Mouse (Mus musculus) liver, postnatal 0 days (tissue): ENCODE measurements around the gene Cd59a. TPM values are rescaled to one million over a fixed set of nuclear protein-coding genes. Genes with fewer than 3 reads are reported as not detected.
"Not testable (repeated sequence)": the region's sequence is repeated elsewhere in the genome, so short reads cannot be mapped to it uniquely, and the experiment has no call there.

Experiments
- ATAC-seq: fragments of 200-750 bp; cut with Nextera tagmentation; 2 replicates; pipeline ENCODE4 v1.8.0; 2017; ENCODE audit warnings: mild to moderate bottlenecking, moderate library complexity
- DNase-seq: peaks from one replicate; pipeline ENCODE4 v3.0.0-alpha.2; 2016
- H3K27ac ChIP-seq: fragments of 300-500 bp; sonication (generic); 2 replicates; pipeline ENCODE4 v1.5.1; 2014; ENCODE audit warnings: antibody characterized with exemption, moderate library complexity, mild to moderate bottlenecking, low read depth
- H3K27me3 ChIP-seq: fragments of 300-500 bp; sonication (generic); 2 replicates; pipeline ENCODE4 v1.6.1; 2014; ENCODE audit warnings: low read length, control low read depth, mixed read lengths; ENCODE audit not compliant: insufficient read depth
- H3K36me3 ChIP-seq: fragments of 300-500 bp; sonication (generic); replicated peaks from 2 replicates; pipeline ENCODE4 v1.6.1; 2014; ENCODE audit warnings: mild to moderate bottlenecking, control low read depth, low read length, moderate library complexity, mixed read lengths; ENCODE audit not compliant: insufficient read depth
- H3K4me1 ChIP-seq: fragments of 300-500 bp; sonication (generic); 2 replicates; pipeline ENCODE4 v1.6.1; 2014; ENCODE audit warnings: antibody characterized with exemption, mild to moderate bottlenecking, control low read depth; ENCODE audit not compliant: insufficient read depth
- H3K4me2 ChIP-seq: fragments of 300-500 bp; sonication (generic); 2 replicates; pipeline ENCODE4 v1.6.1; 2014; ENCODE audit warnings: low read depth, mild to moderate bottlenecking, low read length, moderate library complexity, mixed read lengths
- H3K4me3 ChIP-seq: fragments of 300-500 bp; sonication (generic); 2 replicates; pipeline ENCODE4 v1.5.1; 2014; ENCODE audit warnings: low read depth, low read length
- H3K9ac ChIP-seq: fragments of 300-500 bp; sonication (generic); replicated peaks from 2 replicates; pipeline ENCODE4 v1.6.1; 2014; ENCODE audit warnings: mild to moderate bottlenecking, moderate library complexity
- H3K9me3 ChIP-seq: fragments of 300-500 bp; sonication (generic); 2 replicates; pipeline ENCODE4 v1.6.1; 2016; ENCODE audit warnings: mild to moderate bottlenecking, control low read depth, low read length, mixed read lengths
- CTCF ChIP-seq: sonication (generic); IDR thresholded peaks from 2 replicates; pipeline ENCODE4 v1.5.1; 2016; ENCODE audit warnings: antibody characterized with exemption, low read depth
- EP300 ChIP-seq: IDR thresholded peaks from 2 replicates; pipeline ENCODE4 v1.6.1; 2016; ENCODE audit warnings: antibody characterized with exemption, low read depth, mild to moderate bottlenecking
- WGBS: fragments of 180-500 bp; shearing (Covaris S2); extraction: QIAGEN DNeasy Blood & Tissue Kit; methylation state at CpG from one replicate; pipeline ENCODE4 v1.1.7; 2014; ENCODE audit not compliant: insufficient replicate concordance; 5-methylcytosine and 5-hydroxymethylcytosine counted together
- polyA plus RNA-seq: library from polyadenylated mRNA; unstranded; fragments of >200 nt; fragmentation: Nextera tagmentation; extraction: Ambion mirVana; gene quantifications from 2 replicates; pipeline ENCODE4 v1.2.1, GENCODE M21; 2015

Gene Cd59a
- polyA plus RNA-seq: 73.8 and 76.9 TPM in 2 replicates

DNA sequence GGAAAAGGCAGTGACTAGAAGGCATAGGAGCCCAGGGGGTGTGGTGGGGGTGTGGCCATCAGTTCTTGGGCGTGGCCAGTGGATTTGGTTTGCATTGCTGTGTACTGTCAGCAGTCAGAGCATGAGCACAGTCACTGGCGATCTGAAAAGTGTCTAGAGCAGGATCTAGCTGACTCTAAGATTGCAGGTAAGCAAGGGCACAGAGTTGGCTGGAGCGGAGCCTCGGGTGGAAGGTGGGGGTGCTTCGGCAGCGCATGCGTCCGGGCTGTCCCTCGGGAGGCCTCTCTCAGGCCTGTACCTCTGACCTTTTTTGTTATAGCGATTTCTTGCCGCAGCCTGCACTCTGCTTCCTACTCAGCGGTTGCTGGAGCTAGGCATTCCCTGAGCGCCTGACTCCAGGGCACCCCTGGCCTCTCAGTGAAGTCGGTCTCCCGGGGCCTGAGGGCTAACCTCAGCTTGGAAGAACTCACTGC is at the start of gene Cd59a:
Gene Cd59a (plus strand): TSS at position 61 of the 473 bp plus-strand sequence.
- peak within 1 kb of the TSS; percentile 92 for H3K27ac ChIP-seq
- TF ChIP-seq CTCF (no peak), EP300 (no peak)
- peaks cover 29% of the 10 kb centered on the region for H3K4me1 ChIP-seq
- peak within 1 kb of the TSS; percentile 70 for H3K4me2 ChIP-seq
- DNase-seq: peak; percentile 95
- no peaks in the 10 kb centered on the region for H3K36me3 ChIP-seq
- WGBS: 8% methylated on average over 15 of the region's 15 CpGs
- H3K27me3 ChIP-seq: no peaks in the 10 kb centered on the region
- H3K4me3 ChIP-seq: peak within 1 kb of the TSS; percentile 60
- H3K9ac ChIP-seq: peak within 1 kb of the TSS; percentile 80
- ATAC-seq: peak; percentile 89
- H3K9me3 ChIP-seq: no peaks in the 10 kb centered on the region

DNA sequence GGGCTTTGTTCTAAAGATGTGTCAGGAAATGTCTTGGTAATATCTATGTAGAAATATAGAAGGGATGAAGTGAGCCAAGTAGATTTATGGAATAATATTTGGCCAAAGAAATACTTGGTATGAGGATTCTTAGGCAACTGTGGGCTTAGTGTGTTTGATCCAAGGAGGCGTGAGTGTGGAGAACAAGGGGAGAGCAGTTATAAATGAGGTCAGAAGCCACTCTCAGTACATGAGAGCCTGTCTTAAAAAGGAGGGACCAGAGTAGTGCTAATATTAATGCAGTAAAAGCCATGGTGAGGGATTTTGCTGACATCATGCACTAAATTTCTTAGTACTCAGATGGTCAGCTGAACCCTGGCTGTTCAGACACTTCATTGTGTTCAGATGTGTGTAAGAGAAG is 37.2 kb upstream of the Cd59a start:
- no peaks in the 10 kb centered on the region for H3K27me3 ChIP-seq
- TF ChIP-seq EP300: no peak
- TF ChIP-seq CTCF: no peak
- ATAC-seq (no peak), DNase-seq (no peak)
- H3K27ac ChIP-seq: no peak overlapping the region
- H3K9me3 ChIP-seq: no peaks in the 10 kb centered on the region
- H3K4me1 ChIP-seq: no peaks in the 10 kb centered on the region
- H3K9ac ChIP-seq: no peak overlapping the region
- H3K36me3 ChIP-seq: peaks cover 61% of the 10 kb centered on the region
- H3K4me2 ChIP-seq: no peak overlapping the region
- no peak overlapping the region for H3K4me3 ChIP-seq
- 81% methylated on average over 1 of the region's 1 CpGs for WGBS

DNA sequence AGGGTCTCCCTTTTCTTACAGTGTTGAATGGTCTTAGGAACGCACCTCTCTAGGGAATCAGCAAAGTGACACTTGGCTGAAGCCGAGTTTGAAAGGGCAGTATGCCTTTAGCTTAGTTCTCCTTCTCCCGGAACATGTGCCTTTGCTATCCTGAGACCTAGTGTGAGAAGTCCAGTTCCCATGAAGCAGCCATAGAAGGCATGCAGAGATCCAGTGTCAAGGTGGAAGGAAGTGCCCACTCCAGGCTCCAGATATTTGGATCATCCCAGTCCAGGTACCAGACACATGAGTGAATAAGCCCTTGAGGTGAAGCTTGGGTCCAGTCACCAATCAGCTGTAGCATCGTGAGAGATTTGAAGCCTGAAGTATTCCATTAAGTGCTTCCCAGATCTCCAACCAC is 36.6 kb upstream of the Cd59a start:
- WGBS: 91% methylated on average over 4 of the region's 4 CpGs
- no peak overlapping the region for H3K4me3 ChIP-seq
- ATAC-seq (no peak), DNase-seq (no peak)
- no peak overlapping the region for H3K9ac ChIP-seq
- H3K9me3 ChIP-seq: no peaks in the 10 kb centered on the region
- H3K4me2 ChIP-seq: no peak overlapping the region
- H3K36me3 ChIP-seq: peaks cover 55% of the 10 kb centered on the region
- no peak for TF ChIP-seq CTCF
- TF ChIP-seq EP300: no peak
- no peaks in the 10 kb centered on the region for H3K27me3 ChIP-seq
- peaks cover 2% of the 10 kb centered on the region; the same call in 1 of the 2 replicates for H3K4me1 ChIP-seq
- H3K27ac ChIP-seq: no peak overlapping the region

DNA sequence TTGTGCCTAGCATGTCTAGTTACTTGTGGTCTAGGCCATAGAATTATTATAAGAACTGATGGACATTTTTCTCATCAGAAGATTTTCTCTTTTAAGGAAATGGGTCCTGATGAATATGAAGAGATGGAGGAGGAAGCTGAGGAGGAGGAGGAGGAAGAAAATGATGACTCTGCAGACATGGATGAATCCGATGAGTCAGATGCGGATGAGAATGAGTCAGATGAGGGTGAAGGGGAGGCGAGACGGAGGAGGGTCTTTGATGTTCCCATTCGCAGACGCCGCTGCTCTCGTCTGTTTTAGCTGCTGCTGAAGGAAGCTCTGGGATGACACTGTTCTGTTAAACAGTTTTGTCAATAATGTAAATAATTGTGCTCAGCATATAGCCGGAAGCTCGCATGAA is 35.8 kb upstream of the Cd59a start:
- no peak for ATAC-seq
- H3K4me3 ChIP-seq: no peak overlapping the region
- no peak for DNase-seq
- peaks cover 47% of the 10 kb centered on the region for H3K36me3 ChIP-seq
- peaks cover 5% of the 10 kb centered on the region; the same call in 1 of the 2 replicates for H3K4me1 ChIP-seq
- no peak overlapping the region for H3K9ac ChIP-seq
- no peak overlapping the region for H3K27ac ChIP-seq
- WGBS: 84% methylated on average over 10 of the region's 10 CpGs
- no peak overlapping the region for H3K4me2 ChIP-seq
- no peaks in the 10 kb centered on the region for H3K27me3 ChIP-seq
- TF ChIP-seq EP300 (no peak), CTCF (no peak)
- H3K9me3 ChIP-seq: no peaks in the 10 kb centered on the region

DNA sequence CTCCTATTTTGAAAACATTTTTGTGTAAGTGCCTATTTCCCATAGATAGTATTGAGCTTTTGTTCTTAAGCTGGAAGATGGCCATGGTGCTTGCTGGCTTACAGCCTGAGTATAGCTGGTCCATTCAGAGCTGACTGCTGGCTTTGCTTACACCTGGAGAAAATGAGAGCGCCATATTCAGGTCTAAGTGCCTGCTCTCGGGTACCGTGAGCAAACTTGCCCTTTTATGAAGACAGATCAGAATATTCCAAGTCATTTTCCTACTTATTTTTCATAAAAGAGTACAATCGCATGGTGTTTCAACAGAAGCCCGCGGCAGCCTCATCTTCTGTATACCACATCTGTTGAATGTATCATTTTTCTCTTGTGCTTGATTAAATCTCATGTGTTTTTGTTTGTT is 34.6 kb upstream of the Cd59a start:
- no peak for DNase-seq
- Histone ChIP-seq H3K4me3 (no peak overlapping the region), H3K4me1 (peaks cover 5% of the 10 kb centered on the region; the same call in 1 of the 2 replicates), H3K4me2 (no peak overlapping the region), H3K27me3 (no peaks in the 10 kb centered on the region), H3K36me3 (peaks cover 39% of the 10 kb centered on the region), H3K9me3 (no peaks in the 10 kb centered on the region), H3K27ac (no peak overlapping the region), H3K9ac (no peak overlapping the region)
- WGBS: 95% methylated on average over 6 of the region's 6 CpGs
- no peak for ATAC-seq
- TF ChIP-seq CTCF (no peak), EP300 (no peak)

DNA sequence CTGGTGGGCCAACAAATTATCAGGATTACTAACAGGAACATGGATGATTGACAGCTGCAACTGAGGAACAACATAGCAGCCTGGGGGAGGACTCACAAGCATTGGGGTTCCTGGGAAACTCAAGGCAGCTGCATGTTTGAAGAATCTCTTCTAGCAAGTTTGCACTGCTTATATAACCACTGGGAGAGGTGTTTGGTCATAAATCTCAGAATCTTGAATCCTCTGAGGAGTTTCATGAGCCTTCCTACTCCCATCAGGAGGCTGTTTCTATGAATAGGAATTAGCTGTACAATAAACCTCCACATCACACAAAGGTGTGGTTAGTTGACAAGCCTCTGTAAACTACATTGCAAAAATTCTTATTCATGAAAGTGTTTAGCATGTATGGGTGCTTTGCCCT is 32.9 kb upstream of the Cd59a start:
- DNase-seq (no peak), ATAC-seq (no peak)
- no peak for TF ChIP-seq CTCF
- no peak for TF ChIP-seq EP300
- Histone ChIP-seq H3K9ac (no peak overlapping the region), H3K36me3 (peaks cover 36% of the 10 kb centered on the region), H3K4me2 (no peak overlapping the region), H3K27me3 (no peaks in the 10 kb centered on the region), H3K27ac (no peak overlapping the region), H3K4me1 (peaks cover 8% of the 10 kb centered on the region; the same call in 1 of the 2 replicates), H3K4me3 (no peak overlapping the region), H3K9me3 (no peaks in the 10 kb centered on the region)

DNA sequence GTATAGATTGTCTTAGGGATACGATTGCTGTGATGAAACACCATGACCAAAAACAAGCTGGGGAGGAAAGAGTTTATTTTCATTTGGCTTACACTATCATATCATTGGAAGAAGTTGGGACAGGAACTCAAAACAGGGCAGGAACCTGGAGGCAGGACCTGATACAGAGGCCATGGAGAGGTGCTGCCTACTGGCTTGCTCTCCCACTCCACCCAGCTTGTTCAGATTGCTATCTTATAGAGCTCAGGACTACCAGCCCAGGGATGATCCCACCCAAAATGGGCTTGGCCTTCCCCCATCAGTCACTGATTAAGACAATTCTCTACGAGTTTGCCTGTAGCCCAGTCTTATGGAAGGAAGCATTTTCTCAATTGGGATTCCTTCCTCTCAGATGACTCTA is 31.4 kb upstream of the Cd59a start:
- H3K9me3 ChIP-seq: no peaks in the 10 kb centered on the region
- H3K27me3 ChIP-seq: no peaks in the 10 kb centered on the region
- no peak for DNase-seq
- no peak overlapping the region for H3K4me2 ChIP-seq
- peaks cover 25% of the 10 kb centered on the region for H3K36me3 ChIP-seq
- peaks cover 10% of the 10 kb centered on the region for H3K4me1 ChIP-seq
- TF ChIP-seq EP300 (no peak), CTCF (no peak)
- H3K27ac ChIP-seq: no peak overlapping the region
- no peak for ATAC-seq
- H3K9ac ChIP-seq: no peak overlapping the region
- 65% methylated on average over 2 of the region's 2 CpGs for WGBS
- H3K4me3 ChIP-seq: no peak overlapping the region

DNA sequence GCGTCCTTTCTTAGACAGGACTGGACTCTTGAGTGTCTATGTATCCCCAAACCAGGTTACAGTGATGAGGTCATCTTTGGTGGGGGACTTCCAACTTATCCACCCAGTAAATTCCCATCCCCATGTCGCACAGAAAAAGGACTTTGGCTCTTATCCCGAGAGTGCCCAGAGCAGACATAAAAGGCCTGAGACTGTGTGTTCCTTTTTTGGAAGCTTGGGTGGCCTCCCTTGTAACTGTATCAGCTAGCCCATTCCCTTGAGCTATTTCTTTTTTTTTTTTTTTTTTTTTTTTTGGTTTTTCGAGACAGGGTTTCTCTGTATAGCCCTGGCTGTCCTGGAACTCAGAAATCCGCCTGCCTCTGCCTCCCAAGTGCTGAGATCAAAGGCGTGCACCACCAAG is 30.1 kb upstream of the Cd59a start, which contains the start of gene Gm10912:
Gene Gm10912 (plus strand): TSS at position 301 of the 400 bp plus-strand sequence.
- not testable (repeated sequence) for ATAC-seq, H3K4me2 ChIP-seq, H3K27me3 ChIP-seq, H3K9ac ChIP-seq, H3K4me3 ChIP-seq, H3K9me3 ChIP-seq, H3K27ac ChIP-seq, DNase-seq
- WGBS: 89% methylated on average over 5 of the region's 6 CpGs
- Histone ChIP-seq H3K36me3 (peaks cover 15% of the 10 kb centered on the region), H3K4me1 (peaks cover 21% of the 10 kb centered on the region)

DNA sequence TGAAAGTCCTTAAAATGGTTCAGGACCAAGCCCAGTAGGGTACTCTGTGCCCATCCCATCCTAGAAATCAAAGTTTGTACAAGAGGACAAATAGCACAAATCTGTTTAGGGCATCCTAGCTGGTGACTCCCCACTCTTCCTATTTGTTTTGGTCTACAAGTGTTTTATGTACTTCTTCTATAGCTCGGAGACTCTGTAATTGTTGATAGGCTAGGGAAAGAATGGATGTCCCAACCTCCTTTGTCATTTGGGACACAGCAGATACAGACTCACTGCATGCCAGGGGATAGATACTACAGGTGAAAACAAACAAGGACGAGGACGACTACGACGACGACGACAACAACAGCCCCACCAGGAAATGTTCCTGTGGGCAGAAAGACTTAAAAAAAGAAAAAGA is 27.2 kb upstream of the Cd59a start, which contains the start of gene Gm10799:
Gene Gm10799 (minus strand): TSS at position 101 of the 400 bp plus-strand sequence.
- ATAC-seq, H3K27me3 ChIP-seq, H3K4me3 ChIP-seq, H3K27ac ChIP-seq, H3K9me3 ChIP-seq, H3K9ac ChIP-seq, H3K36me3 ChIP-seq, DNase-seq: not testable (repeated sequence)
- Histone ChIP-seq H3K4me1 (peaks cover 21% of the 10 kb centered on the region), H3K4me2 (peak within 1 kb of the TSS; percentile 80; the same call in 1 of the 2 replicates)
- 42% methylated on average over 7 of the region's 7 CpGs for WGBS
